Mouse (Mus musculus) MEL (cell line): ENCODE results near the gene Map3k9. TPM values are rescaled to one million over a fixed set of nuclear protein-coding genes. Genes with fewer than 3 reads are reported as not detected.

Source experiments
- DNase-seq: peaks from one replicate; pipeline ENCODE4 v3.0.0; 2011; ENCODE audit warnings: low read depth, low spot score
- H3K27ac ChIP-seq: 2 replicates; pipeline ENCODE4 v1.5.1; 2012; ENCODE audit warnings: low read depth, mild to moderate bottlenecking, control low read depth, low read length, moderate library complexity; ENCODE audit not compliant: control insufficient read depth
- H3K27me3 ChIP-seq, 2 experiments: fragments of 150-350 bp in 1 of 2; sonication (generic) in 1 of 2; 2 replicates each; pipeline ENCODE4 v1.6.1; 2012; ENCODE audit warnings: low read length in 2 of 2, mild to moderate bottlenecking in 2 of 2, improper control_type of control experiment in 1 of 2, moderate library complexity in 1 of 2; ENCODE audit not compliant: insufficient read depth in 2 of 2, control insufficient read depth in 1 of 2
- H3K36me3 ChIP-seq, 2 experiments: 2 replicates each; pipeline ENCODE4 v1.6.1; 2012 to 2014; ENCODE audit warnings: low read length in 2 of 2, improper control_type of control experiment in 1 of 2, inconsistent platforms in 1 of 2, mild to moderate bottlenecking in 1 of 2; ENCODE audit not compliant: insufficient read depth in 2 of 2, control insufficient read depth in 1 of 2
- H3K4me1 ChIP-seq, 2 experiments: fragments of 150-350 bp in 1 of 2; sonication (generic) in 1 of 2; 2 replicates each; pipeline ENCODE4 v1.6.1; 2012; ENCODE audit warnings: low read length in 2 of 2, improper control_type of control experiment in 1 of 2, mild to moderate bottlenecking in 1 of 2; ENCODE audit not compliant: insufficient read depth in 2 of 2, control insufficient read depth in 1 of 2
- H3K4me3 ChIP-seq, 2 experiments: fragments of 150-350 bp in 1 of 2; sonication (generic) in 1 of 2; 2 replicates each; pipeline ENCODE4 v1.5.1; 2012; ENCODE audit warnings: low read depth in 2 of 2, low read length in 2 of 2, mild to moderate bottlenecking in 2 of 2, moderate library complexity in 2 of 2, control low read depth in 1 of 2, improper control_type of control experiment in 1 of 2; ENCODE audit not compliant: control insufficient read depth in 1 of 2, insufficient read depth in 1 of 2
- H3K79me2 ChIP-seq: 2 replicates; pipeline ENCODE4 v1.6.1; 2012; ENCODE audit warnings: mild to moderate bottlenecking, low read length, moderate library complexity; ENCODE audit not compliant: control insufficient read depth, poor library complexity, insufficient read depth
- H3K9ac ChIP-seq: 2 replicates; pipeline ENCODE4 v1.6.1; 2012; ENCODE audit warnings: low read depth, mild to moderate bottlenecking, control low read depth, low read length, moderate library complexity; ENCODE audit not compliant: control insufficient read depth, poor library complexity, severe bottlenecking
- H3K9me3 ChIP-seq: fragments of 150-350 bp; sonication (generic); replicated peaks from 2 replicates; pipeline ENCODE4 v1.6.1; 2012; ENCODE audit warnings: mild to moderate bottlenecking, low read length, improper control_type of control experiment, moderate library complexity; ENCODE audit not compliant: insufficient read depth
- BHLHE40 ChIP-seq: IDR thresholded peaks from 2 replicates; pipeline ENCODE4 v1.6.1; 2012; ENCODE audit warnings: low read depth, mild to moderate bottlenecking, inconsistent platforms, low read length, improper control_type of control experiment, borderline replicate concordance
- CHD1 ChIP-seq: IDR thresholded peaks from 2 replicates; pipeline ENCODE4 v1.6.1; 2012; ENCODE audit warnings: low read depth, mild to moderate bottlenecking, inconsistent platforms, low read length, improper control_type of control experiment
- CHD2 ChIP-seq: IDR thresholded peaks from 2 replicates; pipeline ENCODE4 v1.6.1; 2011; ENCODE audit warnings: low read length, improper control_type of control experiment
- E2F4 ChIP-seq: IDR thresholded peaks from 2 replicates; pipeline ENCODE4 v1.6.1; 2011; ENCODE audit warnings: low read depth, low read length, improper control_type of control experiment, borderline replicate concordance
- ELF1 ChIP-seq: IDR thresholded peaks from 2 replicates; pipeline ENCODE4 v1.6.1; 2014; ENCODE audit warnings: low read depth, mild to moderate bottlenecking, inconsistent platforms, low read length, improper control_type of control experiment, moderate library complexity
- EP300 ChIP-seq, 2 experiments: IDR thresholded peaks; 2 replicates each; pipeline ENCODE4 v1.6.1; 2011; ENCODE audit warnings: improper control_type of control experiment in 2 of 2, low read length in 2 of 2, low read depth in 1 of 2, mild to moderate bottlenecking in 1 of 2
- ETS1 ChIP-seq: IDR thresholded peaks from 2 replicates; pipeline ENCODE4 v1.6.1; 2012; ENCODE audit warnings: low read depth, mild to moderate bottlenecking, inconsistent platforms, low read length, improper control_type of control experiment, moderate library complexity
- GABPA ChIP-seq: IDR thresholded peaks from 2 replicates; pipeline ENCODE4 v1.6.1; 2012; ENCODE audit warnings: low read depth, mild to moderate bottlenecking, inconsistent platforms, low read length, improper control_type of control experiment, moderate library complexity
- GATA1 ChIP-seq: IDR thresholded peaks from 2 replicates; pipeline ENCODE4 v1.6.1; 2011; ENCODE audit warnings: low read depth, low read length, improper control_type of control experiment
- KAT2A ChIP-seq: conservative IDR thresholded peaks from 2 replicates; pipeline ENCODE4 v1.6.1; 2012; ENCODE audit warnings: low read depth, low read length, improper control_type of control experiment, inconsistent platforms
- MAX ChIP-seq: IDR thresholded peaks from 2 replicates; pipeline ENCODE4 v1.6.1; 2011; ENCODE audit warnings: low read length, improper control_type of control experiment
- NELFE ChIP-seq: IDR thresholded peaks from 2 replicates; pipeline ENCODE4 v1.6.1; 2011; ENCODE audit warnings: low read depth, low read length, improper control_type of control experiment
- RAD21 ChIP-seq: IDR thresholded peaks from 2 replicates; pipeline ENCODE4 v1.6.1; 2011; ENCODE audit warnings: mild to moderate bottlenecking, low read depth, low read length, improper control_type of control experiment
- RCOR1 ChIP-seq: IDR thresholded peaks from 2 replicates; pipeline ENCODE4 v1.6.1; 2012; ENCODE audit warnings: low read depth, mild to moderate bottlenecking, inconsistent platforms, low read length, improper control_type of control experiment
- SMC3 ChIP-seq: IDR thresholded peaks from 2 replicates; pipeline ENCODE4 v1.6.1; 2011; ENCODE audit warnings: low read depth, low read length, improper control_type of control experiment
- TAL1 ChIP-seq: IDR thresholded peaks from 2 replicates; pipeline ENCODE4 v1.6.1; 2012; ENCODE audit warnings: mild to moderate bottlenecking, inconsistent platforms, low read length, moderate library complexity, mixed read lengths
- TCF12 ChIP-seq: IDR thresholded peaks from 2 replicates; pipeline ENCODE4 v1.6.1; 2014; ENCODE audit warnings: low read depth, mild to moderate bottlenecking, inconsistent platforms, low read length, improper control_type of control experiment, moderate library complexity
- UBTF ChIP-seq: IDR thresholded peaks from 2 replicates; pipeline ENCODE4 v1.6.1; 2012; ENCODE audit warnings: low read depth, mild to moderate bottlenecking, inconsistent platforms, low read length, improper control_type of control experiment, moderate library complexity, borderline replicate concordance; ENCODE audit not compliant: insufficient read depth
- ZC3H11A ChIP-seq: IDR thresholded peaks from 2 replicates; pipeline ENCODE4 v1.6.1; 2012; ENCODE audit warnings: low read depth, mild to moderate bottlenecking, inconsistent platforms, low read length, improper control_type of control experiment
- ZKSCAN1 ChIP-seq: IDR thresholded peaks from 2 replicates; pipeline ENCODE4 v1.6.1; 2012; ENCODE audit warnings: low read depth, mild to moderate bottlenecking, inconsistent platforms, low read length, improper control_type of control experiment, moderate library complexity
- ZNF384 ChIP-seq: IDR thresholded peaks from 2 replicates; pipeline ENCODE4 v1.6.1; 2012; ENCODE audit warnings: low read depth, mild to moderate bottlenecking, inconsistent platforms, low read length, improper control_type of control experiment
- polyA plus RNA-seq, 2 experiments: library from polyadenylated mRNA; stranded (reverse) in 1 of 2; unstranded in 1 of 2; fragments of >175 nt in 1 of 2; fragments of >200 nt in 1 of 2; gene quantifications; 2 replicates each; pipeline versions ENCODE4 v1.2.1 to v1.2.4; 2012; ENCODE audit warnings: low replicate concordance in 2 of 2, low read depth in 1 of 2; ENCODE audit not compliant: insufficient read length in 2 of 2, insufficient read depth in 1 of 2, missing spikeins in 1 of 2
- total RNA-seq: library from RNA; depleted of rRNA; stranded (reverse); fragments of 300-350 nt; gene quantifications from 2 replicates; pipeline ENCODE4 v1.2.3, GENCODE M21; 2012

Map3k9 gene
- total and polyA plus RNA-seq, 3 experiments = not detected

DNA sequence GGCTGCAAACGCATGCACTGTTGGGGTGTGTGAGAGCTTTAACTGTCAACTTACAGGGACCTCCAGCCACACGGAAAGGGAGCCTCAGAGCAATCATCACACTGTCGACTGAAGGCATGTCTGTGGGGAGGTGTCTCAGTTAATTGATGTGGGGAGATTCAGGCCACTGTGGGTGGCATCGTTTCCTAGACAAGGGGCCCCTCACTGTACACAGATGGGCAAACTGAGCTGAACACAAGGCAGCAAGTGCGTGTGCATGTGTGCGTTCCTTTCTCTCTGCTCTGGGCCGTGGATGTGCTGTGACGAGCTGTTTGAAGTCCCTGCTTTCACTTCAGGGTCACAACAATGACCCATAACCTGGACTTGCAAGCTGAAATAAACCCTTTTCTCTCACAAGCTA lies 29.4 kb upstream of the Map3k9 start:
- Histone ChIP-seq H3K4me1 (peaks cover 0 to 10% of the 10 kb centered on the region in 2 experiments; a peak in 3 of 4 replicates), H3K27ac (no peak overlapping the region), H3K9me3 (no peaks in the 10 kb centered on the region), H3K4me3 (no peak overlapping the region), H3K79me2 (no peaks in the 10 kb centered on the region), H3K27me3 (peaks cover 4 to 14% of the 10 kb centered on the region in 2 experiments), H3K9ac (no peak overlapping the region), H3K36me3 (peaks cover 0 to 11% of the 10 kb centered on the region in 2 experiments; a peak in 2 of 4 replicates)
- no peak for DNase-seq
- no peak for TF ChIP-seq UBTF

DNA sequence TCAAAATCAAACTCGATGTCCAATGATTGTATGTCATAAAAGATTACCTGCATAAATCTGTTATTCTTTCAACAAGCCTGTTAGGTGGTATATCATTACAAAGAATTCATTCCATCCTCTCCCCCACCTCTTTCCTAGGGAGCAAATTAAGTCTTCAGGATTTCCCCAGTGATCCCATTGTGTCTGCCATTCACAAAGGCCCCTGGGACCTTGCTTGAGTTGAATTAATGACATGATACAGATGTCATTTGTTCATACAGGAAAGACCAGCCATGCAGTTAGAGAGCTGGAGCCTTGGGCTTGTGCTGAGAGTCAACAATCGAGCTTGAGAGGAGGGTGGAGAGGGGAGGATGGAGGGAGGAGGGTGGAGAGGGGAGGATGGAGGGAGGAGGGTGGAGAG lies 27.6 kb upstream of the Map3k9 start:
- TF ChIP-seq GABPA (no peak), ELF1 (no peak), CHD2 (no peak)
- H3K79me2 ChIP-seq = no peaks in the 10 kb centered on the region; the same call in 1 of the 2 replicates
- DNase-seq = no peak
- H3K9me3 ChIP-seq = no peaks in the 10 kb centered on the region
- peaks cover 0 to 8% of the 10 kb centered on the region in 2 experiments; a peak in 3 of 4 replicates for H3K27me3 ChIP-seq
- peaks cover 0 to 10% of the 10 kb centered on the region in 2 experiments; a peak in 3 of 4 replicates for H3K4me1 ChIP-seq
- H3K4me3 ChIP-seq = no peak overlapping the region
- no peak overlapping the region for H3K9ac ChIP-seq
- peaks cover 0 to 11% of the 10 kb centered on the region in 2 experiments; a peak in 2 of 4 replicates for H3K36me3 ChIP-seq
- H3K27ac ChIP-seq = no peak overlapping the region

DNA sequence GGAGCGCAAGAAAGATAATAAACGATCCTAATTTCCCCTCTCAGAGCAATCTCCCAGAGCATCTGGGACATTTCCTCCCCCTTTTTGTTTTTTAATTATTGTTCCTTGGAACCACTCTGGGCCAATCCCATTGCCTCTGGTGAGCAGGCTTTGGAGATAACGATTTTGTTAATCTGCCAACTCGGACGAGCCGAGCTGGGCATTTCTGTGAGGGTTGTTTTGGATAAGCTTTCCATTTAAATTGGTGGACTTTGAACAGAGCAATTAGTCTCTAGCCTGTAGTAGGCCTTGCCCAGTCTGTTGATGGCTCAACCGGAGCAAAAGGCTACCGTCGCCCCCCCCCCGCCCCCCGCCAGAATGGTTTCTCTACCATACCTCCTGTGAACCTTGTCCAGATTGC lies 27.0 kb upstream of the Map3k9 start:
- peak; percentile 32 for DNase-seq
- Histone ChIP-seq H3K27me3 (peaks cover 0 to 4% of the 10 kb centered on the region in 2 experiments; a peak in 3 of 4 replicates), H3K4me3 (peak overlapping the region in 1 of 2 experiments; percentile 15; a peak in 1 of 4 replicates), H3K9me3 (no peaks in the 10 kb centered on the region), H3K4me1 (peaks cover 0 to 10% of the 10 kb centered on the region in 2 experiments; a peak in 3 of 4 replicates)
- TF ChIP-seq BHLHE40 (no peak), EP300 (IDR thresholded peaks at IDR 0.05; ENCODE audit: low read depth in 1 of 2, low read length in 2 of 2) (peak in 1 of 2 experiments; percentile 11; a peak in 1 of 4 replicates), GATA1 (peak; percentile 28; the same call in 1 of the 2 replicates)
- TF ChIP-seq, all 39 proteins: peak for 2
- no peak overlapping the region for H3K27ac ChIP-seq
- no peaks in the 10 kb centered on the region; the same call in 1 of the 2 replicates for H3K79me2 ChIP-seq
- H3K36me3 ChIP-seq = peaks cover 0 to 11% of the 10 kb centered on the region in 2 experiments; a peak in 2 of 4 replicates
- H3K9ac ChIP-seq = no peak overlapping the region

DNA sequence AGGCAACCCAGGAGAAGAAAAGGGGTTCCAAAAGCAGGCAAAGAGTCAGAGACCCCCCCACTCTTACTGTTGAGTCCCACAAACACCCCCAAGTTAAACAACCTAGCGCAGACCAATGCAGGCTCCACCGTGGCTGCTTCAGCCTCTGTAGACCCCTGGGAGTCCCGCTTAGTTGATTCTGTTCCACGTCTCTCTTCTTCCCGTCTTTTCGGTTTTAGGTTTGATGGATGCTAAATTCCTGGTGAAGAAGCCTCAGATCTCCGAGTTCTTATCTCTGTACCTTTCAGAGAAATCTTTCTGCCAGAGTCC lies 26.5 kb upstream of the Map3k9 start:
- Histone ChIP-seq H3K27ac (peak overlapping the region; percentile 38), H3K27me3 (no peaks in the 10 kb centered on the region; a peak in 2 of 4 replicates), H3K36me3 (peaks cover 0 to 11% of the 10 kb centered on the region in 2 experiments; a peak in 2 of 4 replicates), H3K9ac (peak overlapping the region; percentile 45), H3K4me3 (peak overlapping the region; percentile 30 to 46), H3K4me1 (peaks cover 0 to 10% of the 10 kb centered on the region in 2 experiments; a peak in 3 of 4 replicates), H3K9me3 (no peaks in the 10 kb centered on the region), H3K79me2 (no peaks in the 10 kb centered on the region; the same call in 1 of the 2 replicates)
- DNase-seq = no peak
- TF ChIP-seq RAD21 = no peak
- no peak for TF ChIP-seq ZNF384
- TF ChIP-seq ETS1 = no peak
- no peak for TF ChIP-seq MAX
- no peak for TF ChIP-seq CHD2
- TF ChIP-seq EP300 (IDR thresholded peaks at IDR 0.05; ENCODE audit: low read depth in 1 of 2, low read length in 2 of 2) = no peak
- TF ChIP-seq CHD1 = no peak
- TF ChIP-seq ZC3H11A = no peak
- no peak for TF ChIP-seq NELFE
- no peak for TF ChIP-seq E2F4
- TF ChIP-seq KAT2A = no peak
- TF ChIP-seq RCOR1 = no peak
- TF ChIP-seq SMC3 = no peak
- TF ChIP-seq TCF12 = no peak
- TF ChIP-seq ZKSCAN1 = no peak
- no peak for TF ChIP-seq TAL1
